Mouse (Mus musculus): ENCODE measurements at regions not wholly inside any gene's neighbourhood (a gene's known extent, or its start where the extent isn't known, plus 50 kb on each side); places are given as distances from the start of the nearest gene placed in this dataset.

GRCm38 (mm10) chr2:170945401-170946105 is 213.9 kb downstream of the Dok5 start:
- no peaks in the 10 kb centered on the region for H3K9me3 ChIP-seq (replicated peaks)
- no peaks in the 10 kb centered on the region for H3K36me3 ChIP-seq
- H3K27ac ChIP-seq (ENCODE audit: poor library complexity, severe bottlenecking) = no peak overlapping the region
- H3K9ac ChIP-seq = no peak overlapping the region
- no peaks in the 10 kb centered on the region for H3K4me1 ChIP-seq (replicated peaks)
- 66% methylated on average over 16 of the region's 16 CpGs for WGBS
- H3K27me3 ChIP-seq (replicated peaks) = no peaks in the 10 kb centered on the region
- no peak overlapping the region for H3K4me3 ChIP-seq
- H3K4me2 ChIP-seq = no peak overlapping the region
- ATAC-seq (ENCODE audit: insufficient number of reproducible peaks, low FRiP score) = no peak

DNA sequence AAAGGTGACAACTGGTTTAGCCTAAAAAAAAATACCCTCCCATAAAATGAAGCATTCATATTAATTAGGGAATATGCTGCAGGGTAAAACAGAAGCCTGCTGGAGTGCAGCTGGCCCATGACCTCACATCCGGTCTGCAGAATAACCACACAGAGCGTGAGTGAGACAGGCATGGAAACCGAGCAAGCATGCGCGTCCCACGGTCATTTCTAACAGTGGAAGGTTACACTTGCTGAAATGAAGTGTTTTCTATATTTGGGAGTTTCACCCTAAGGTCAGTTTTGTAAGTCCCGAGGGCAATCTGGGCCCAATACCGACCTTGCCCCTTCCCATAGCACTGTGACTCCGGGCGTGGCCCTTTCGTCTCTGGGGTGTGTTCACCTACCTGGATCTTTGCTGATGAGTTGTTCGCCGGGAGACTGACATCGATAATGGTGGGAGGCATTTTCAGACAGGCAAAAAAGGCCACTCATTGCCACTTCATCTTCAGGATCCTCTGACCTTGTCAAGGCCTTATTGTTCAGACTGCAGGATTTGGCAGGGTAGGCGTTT is 214.6 kb downstream of the Dok5 start:
- no peak overlapping the region for H3K4me2 ChIP-seq
- H3K27ac ChIP-seq (ENCODE audit: poor library complexity, severe bottlenecking) = no peak overlapping the region
- no peaks in the 10 kb centered on the region for H3K9me3 ChIP-seq (replicated peaks)
- no peaks in the 10 kb centered on the region for H3K36me3 ChIP-seq
- ATAC-seq (ENCODE audit: insufficient number of reproducible peaks, low FRiP score) = no peak
- no peak overlapping the region for H3K9ac ChIP-seq
- H3K4me3 ChIP-seq = no peak overlapping the region
- 84% methylated on average over 15 of the region's 15 CpGs for WGBS
- no peaks in the 10 kb centered on the region for H3K27me3 ChIP-seq (replicated peaks)
- no peaks in the 10 kb centered on the region for H3K4me1 ChIP-seq (replicated peaks)

DNA sequence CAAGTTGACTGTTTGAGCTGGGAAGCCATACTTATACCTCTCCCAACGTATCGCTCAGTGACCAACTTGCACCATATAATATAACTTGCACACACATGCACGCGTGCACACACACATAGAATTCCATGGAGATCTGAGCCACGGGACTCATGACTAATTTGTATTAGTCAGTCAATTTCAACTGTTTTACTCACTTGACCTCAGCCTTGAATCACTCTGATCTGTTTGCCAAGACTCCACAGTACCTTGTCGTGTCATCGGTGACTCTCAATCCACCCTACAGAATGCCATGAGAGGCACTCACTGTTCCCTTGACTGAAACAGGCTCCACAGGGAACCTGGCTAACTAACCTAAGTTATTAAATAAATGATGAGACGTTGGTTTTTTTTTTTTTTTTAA is 215.6 kb downstream of the Dok5 start:
- no peak for ATAC-seq (ENCODE audit: insufficient number of reproducible peaks, low FRiP score)
- Histone ChIP-seq H3K27ac (ENCODE audit: poor library complexity, severe bottlenecking) (no peak overlapping the region), H3K36me3 (no peaks in the 10 kb centered on the region), H3K4me3 (no peak overlapping the region), H3K4me2 (no peak overlapping the region), H3K9me3 (replicated peaks) (no peaks in the 10 kb centered on the region), H3K27me3 (replicated peaks) (no peaks in the 10 kb centered on the region), H3K9ac (no peak overlapping the region), H3K4me1 (replicated peaks) (no peaks in the 10 kb centered on the region)
- 89% methylated on average over 8 of the region's 8 CpGs for WGBS

GRCm38 (mm10) chr2:170954626-170955025 is 223.0 kb downstream of the Dok5 start:
- no peaks in the 10 kb centered on the region for H3K4me1 ChIP-seq (replicated peaks)
- H3K36me3 ChIP-seq = no peaks in the 10 kb centered on the region
- ATAC-seq (ENCODE audit: insufficient number of reproducible peaks, low FRiP score) = no peak
- H3K4me3 ChIP-seq = no peak overlapping the region
- no peak overlapping the region for H3K27ac ChIP-seq (ENCODE audit: poor library complexity, severe bottlenecking)
- 87% methylated on average over 17 of the region's 17 CpGs for WGBS
- H3K4me2 ChIP-seq = no peak overlapping the region
- no peaks in the 10 kb centered on the region for H3K27me3 ChIP-seq (replicated peaks)
- no peaks in the 10 kb centered on the region for H3K9me3 ChIP-seq (replicated peaks)
- H3K9ac ChIP-seq = no peak overlapping the region

DNA sequence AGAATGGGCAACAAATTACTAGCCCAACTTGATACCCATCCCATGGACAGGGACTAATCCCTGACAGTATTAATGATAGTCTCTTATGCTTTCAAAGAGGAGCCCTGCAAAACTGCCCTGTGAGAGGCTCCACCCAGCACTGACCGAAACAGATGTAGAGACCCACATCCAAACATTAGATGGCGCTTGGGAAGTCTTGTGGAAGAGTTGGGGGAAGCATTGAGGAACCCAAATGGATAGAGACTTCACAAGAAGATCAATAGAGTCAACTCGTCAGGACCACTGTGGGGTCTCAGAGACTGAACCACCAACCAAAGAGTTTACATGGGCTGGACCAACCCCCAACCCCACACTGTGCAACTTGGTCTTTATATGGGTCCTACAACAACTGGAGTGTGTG is 225.2 kb downstream of the Dok5 start:
- no peak for ATAC-seq (ENCODE audit: insufficient number of reproducible peaks, low FRiP score)
- Histone ChIP-seq H3K9ac (no peak overlapping the region), H3K4me3 (no peak overlapping the region), H3K27ac (ENCODE audit: poor library complexity, severe bottlenecking) (no peak overlapping the region), H3K9me3 (replicated peaks) (0 out of 2 replicates have a peak, but pooled peaks cover 3% of the 10 kb centered on the region), H3K27me3 (replicated peaks) (no peaks in the 10 kb centered on the region), H3K4me1 (replicated peaks) (no peaks in the 10 kb centered on the region), H3K36me3 (no peaks in the 10 kb centered on the region), H3K4me2 (no peak overlapping the region)
- WGBS = 71% methylated on average over 3 of the region's 3 CpGs

- H3K9me3 ChIP-seq (replicated peaks) = 0 out of 2 replicates have a peak, but pooled peaks cover 3% of the 10 kb centered on the region
- H3K27ac ChIP-seq (ENCODE audit: poor library complexity, severe bottlenecking) = no peak overlapping the region
- H3K4me1 ChIP-seq (replicated peaks) = no peaks in the 10 kb centered on the region
- H3K4me3 ChIP-seq = no peak overlapping the region
- no peaks in the 10 kb centered on the region for H3K27me3 ChIP-seq (replicated peaks)
- no peaks in the 10 kb centered on the region for H3K36me3 ChIP-seq
- no peak overlapping the region for H3K4me2 ChIP-seq
- WGBS = 88% methylated on average over 4 of the region's 4 CpGs
- ATAC-seq (ENCODE audit: insufficient number of reproducible peaks, low FRiP score) = no peak
- H3K9ac ChIP-seq = no peak overlapping the region
These were observed 228.8 kb downstream of the Dok5 start for GRCm38 (mm10) chr2:170960396-170960795.

DNA sequence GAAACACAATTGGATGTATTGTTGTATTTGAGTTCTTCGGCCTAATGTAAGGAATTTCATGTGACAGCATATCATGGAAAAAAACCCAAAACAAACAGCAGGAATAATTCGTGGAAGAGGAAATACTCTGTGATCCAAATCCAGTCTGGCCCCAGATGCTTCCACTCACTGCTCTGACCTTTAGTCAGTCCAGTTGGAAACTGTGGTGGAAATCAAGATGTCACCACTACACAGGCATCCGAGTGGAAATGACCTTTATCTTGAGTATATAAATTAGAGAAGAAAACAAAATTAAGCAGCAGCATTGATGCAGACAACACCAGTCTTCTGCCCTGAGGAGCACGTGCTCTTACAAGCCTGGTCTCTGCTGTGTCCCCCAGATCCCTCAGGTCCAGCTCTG is 230.9 kb downstream of the Dok5 start:
- Histone ChIP-seq H3K4me1 (replicated peaks) (no peaks in the 10 kb centered on the region), H3K9me3 (replicated peaks) (0 out of 2 replicates have a peak, but pooled peaks cover 3% of the 10 kb centered on the region), H3K27ac (ENCODE audit: poor library complexity, severe bottlenecking) (no peak overlapping the region), H3K9ac (no peak overlapping the region), H3K4me3 (no peak overlapping the region), H3K36me3 (no peaks in the 10 kb centered on the region), H3K4me2 (no peak overlapping the region), H3K27me3 (replicated peaks) (no peaks in the 10 kb centered on the region)
- WGBS = 58% methylated on average over 4 of the region's 4 CpGs
- ATAC-seq (ENCODE audit: insufficient number of reproducible peaks, low FRiP score) = 0 out of 2 replicates have a peak, but pooled peaks have one; percentile 25

DNA sequence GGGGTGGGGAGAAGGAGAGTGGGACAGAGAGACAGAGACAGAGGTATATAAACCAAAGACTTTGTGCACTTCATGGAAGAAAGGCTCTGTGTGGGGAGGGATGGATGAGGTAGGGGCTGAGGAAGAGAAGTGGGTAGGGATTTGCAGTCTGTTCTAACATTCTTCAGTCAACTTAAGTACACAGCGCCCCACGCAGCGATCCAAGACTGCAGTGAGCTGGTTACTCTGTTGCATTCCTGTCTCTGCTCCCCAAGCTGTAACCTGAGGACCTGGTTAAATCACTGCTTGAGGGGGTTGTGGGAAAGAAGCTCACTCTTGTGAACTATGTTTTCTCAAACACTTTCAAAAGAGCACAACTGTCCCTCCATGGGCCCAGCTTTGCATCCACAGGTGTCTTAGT is 237.8 kb downstream of the Dok5 start:
- Histone ChIP-seq H3K4me3 (no peak overlapping the region), H3K27ac (ENCODE audit: poor library complexity, severe bottlenecking) (no peak overlapping the region), H3K9me3 (replicated peaks) (peaks cover 4% of the 10 kb centered on the region), H3K36me3 (no peaks in the 10 kb centered on the region), H3K9ac (no peak overlapping the region), H3K4me1 (replicated peaks) (no peaks in the 10 kb centered on the region), H3K4me2 (no peak overlapping the region), H3K27me3 (replicated peaks) (no peaks in the 10 kb centered on the region)
- ATAC-seq (ENCODE audit: insufficient number of reproducible peaks, low FRiP score) = no peak
- WGBS = 65% methylated on average over 3 of the region's 3 CpGs

DNA sequence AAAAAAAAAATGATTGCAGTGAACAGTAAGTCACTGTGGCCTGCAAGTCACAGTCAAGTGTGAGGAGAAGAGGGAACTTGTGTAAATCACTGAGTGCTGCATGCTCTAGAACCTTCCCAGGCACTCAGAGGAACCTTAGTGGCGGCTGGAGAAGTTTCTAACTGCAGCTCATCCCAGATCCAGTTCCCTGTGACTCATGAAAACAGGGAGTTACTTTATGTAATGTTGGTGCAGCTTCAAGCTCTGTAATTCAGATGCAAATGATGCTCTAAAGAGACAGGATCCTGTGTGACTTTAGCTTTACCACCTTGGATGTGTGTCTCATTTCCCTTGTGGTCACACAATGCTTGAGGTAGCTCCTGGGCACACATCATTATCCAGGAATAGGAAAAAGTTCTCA is 253.8 kb downstream of the Dok5 start:
- no peak for ATAC-seq (ENCODE audit: insufficient number of reproducible peaks, low FRiP score)
- WGBS = 69% methylated on average over 1 of the region's 1 CpGs
- no peak overlapping the region for H3K9ac ChIP-seq

GRCm38 (mm10) chr2:170998378-170998777 is 266.8 kb downstream of the Dok5 start:
- 79% methylated on average over 6 of the region's 6 CpGs for WGBS
- ATAC-seq (ENCODE audit: insufficient number of reproducible peaks, low FRiP score) = no peak

More for the DNA sequence above, 253.8 kb downstream of the Dok5 start:
- Histone ChIP-seq H3K4me3 (no peak overlapping the region), H3K9me3 (replicated peaks) (peaks cover 6% of the 10 kb centered on the region; the same call in 1 of the 2 replicates), H3K4me1 (replicated peaks) (no peaks in the 10 kb centered on the region), H3K36me3 (no peaks in the 10 kb centered on the region), H3K27me3 (replicated peaks) (0 out of 2 replicates have a peak, but pooled peaks cover 4% of the 10 kb centered on the region), H3K27ac (ENCODE audit: poor library complexity, severe bottlenecking) (no peak overlapping the region), H3K4me2 (no peak overlapping the region)

GRCm38 (mm10) chr2:171000165-171000564 is 268.6 kb downstream of the Dok5 start:
- no peak overlapping the region for H3K27ac ChIP-seq (ENCODE audit: poor library complexity, severe bottlenecking)
- no peaks in the 10 kb centered on the region for H3K36me3 ChIP-seq
- no peaks in the 10 kb centered on the region for H3K27me3 ChIP-seq (replicated peaks)
- H3K4me2 ChIP-seq = no peak overlapping the region
- H3K4me3 ChIP-seq = no peak overlapping the region
- no peaks in the 10 kb centered on the region for H3K9me3 ChIP-seq (replicated peaks)
- 83% methylated on average over 3 of the region's 3 CpGs for WGBS
- no peak for ATAC-seq (ENCODE audit: insufficient number of reproducible peaks, low FRiP score)
- H3K4me1 ChIP-seq (replicated peaks) = no peaks in the 10 kb centered on the region
- no peak overlapping the region for H3K9ac ChIP-seq

More at GRCm38 (mm10) chr2:170998378-170998777, 266.8 kb downstream of the Dok5 start:
- Histone ChIP-seq H3K9me3 (replicated peaks) (no peaks in the 10 kb centered on the region), H3K36me3 (no peaks in the 10 kb centered on the region), H3K4me3 (no peak overlapping the region), H3K4me2 (no peak overlapping the region), H3K9ac (no peak overlapping the region), H3K27ac (ENCODE audit: poor library complexity, severe bottlenecking) (no peak overlapping the region), H3K27me3 (replicated peaks) (no peaks in the 10 kb centered on the region), H3K4me1 (replicated peaks) (no peaks in the 10 kb centered on the region)

DNA sequence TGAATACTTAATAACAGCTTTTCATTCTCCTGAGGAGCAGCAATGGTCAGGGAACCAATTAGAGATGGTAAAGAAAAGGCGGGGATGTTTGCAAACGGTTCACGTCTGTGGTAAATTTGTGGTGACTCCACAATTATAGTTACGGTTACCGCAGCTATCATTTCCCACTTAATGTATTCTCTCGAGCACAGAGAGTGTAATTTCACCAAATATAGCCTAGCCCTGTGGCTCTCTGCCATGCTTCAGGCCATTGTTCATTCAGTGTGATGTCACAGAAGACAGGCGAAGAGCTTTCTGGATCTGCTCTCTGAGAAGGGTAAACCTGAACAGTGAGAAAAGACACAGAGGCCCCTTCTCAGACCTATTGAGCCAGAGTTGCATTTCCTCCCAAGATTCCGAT is 296.9 kb downstream of the Dok5 start:
- Histone ChIP-seq H3K36me3 (no peaks in the 10 kb centered on the region), H3K9me3 (replicated peaks) (no peaks in the 10 kb centered on the region), H3K4me2 (no peak overlapping the region), H3K9ac (no peak overlapping the region), H3K27ac (ENCODE audit: poor library complexity, severe bottlenecking) (no peak overlapping the region), H3K4me3 (no peak overlapping the region), H3K27me3 (replicated peaks) (no peaks in the 10 kb centered on the region), H3K4me1 (replicated peaks) (peaks cover 1% of the 10 kb centered on the region)
- WGBS = 85% methylated on average over 8 of the region's 8 CpGs
- ATAC-seq (ENCODE audit: insufficient number of reproducible peaks, low FRiP score) = no peak
